Mouse (Mus musculus): ENCODE measurements around the gene Trim29. TPM values are rescaled to one million over a fixed set of nuclear protein-coding genes. Genes with fewer than 3 reads are reported as not detected.

The Trim29 gene
- 0.06 and 0.29 TPM in 2 replicates for polyA plus RNA-seq (2016; fragmentation: Nextera tagmentation; extraction: Ambion mirVana)

GRCm38 (mm10) chr9:43310538-43310937, at the start of gene Trim29:
TSS of gene Trim29 (plus strand) at chr9:43310848.
- no peak within 1 kb of the TSS for H3K4me2 ChIP-seq
- no peak within 1 kb of the TSS for H3K9ac ChIP-seq
- WGBS = 57% methylated on average over 12 of the region's 12 CpGs
- no peak within 1 kb of the TSS for H3K4me3 ChIP-seq
- peaks cover 50% of the 10 kb centered on the region for H3K27me3 ChIP-seq (replicated peaks)
- H3K36me3 ChIP-seq = no peaks in the 10 kb centered on the region
- peaks cover 4% of the 10 kb centered on the region; the same call in 1 of the 2 replicates for H3K4me1 ChIP-seq (replicated peaks)
- ATAC-seq (ENCODE audit: insufficient number of reproducible peaks, low FRiP score) = no peak
- H3K9me3 ChIP-seq (replicated peaks) = no peaks in the 10 kb centered on the region
- no peak within 1 kb of the TSS for H3K27ac ChIP-seq (ENCODE audit: poor library complexity, severe bottlenecking)

- ATAC-seq (ENCODE audit: insufficient number of reproducible peaks, low FRiP score) = no peak
These were observed 49.3 kb upstream of the Trim29 start for GRCm38 (mm10) chr9:43261124-43261907.

GRCm38 (mm10) chr9:43261941-43262340, 48.7 kb upstream of the Trim29 start:
- Histone ChIP-seq H3K9ac (0 out of 2 replicates have a peak overlapping the region, but pooled peaks have one; percentile 10), H3K36me3 (no peaks in the 10 kb centered on the region), H3K4me1 (replicated peaks) (peaks cover 21% of the 10 kb centered on the region), H3K9me3 (replicated peaks) (no peaks in the 10 kb centered on the region), H3K4me2 (no peak overlapping the region), H3K4me3 (no peak overlapping the region), H3K27me3 (replicated peaks) (no peaks in the 10 kb centered on the region), H3K27ac (ENCODE audit: poor library complexity, severe bottlenecking) (no peak overlapping the region)
- 45% methylated on average over 2 of the region's 2 CpGs for WGBS
- ATAC-seq (ENCODE audit: insufficient number of reproducible peaks, low FRiP score) = no peak

More at GRCm38 (mm10) chr9:43261124-43261907, 49.3 kb upstream of the Trim29 start:
- Histone ChIP-seq H3K9me3 (replicated peaks) (no peaks in the 10 kb centered on the region), H3K4me2 (no peak overlapping the region), H3K4me1 (replicated peaks) (peaks cover 21% of the 10 kb centered on the region), H3K27me3 (replicated peaks) (no peaks in the 10 kb centered on the region), H3K27ac (ENCODE audit: poor library complexity, severe bottlenecking) (no peak overlapping the region), H3K4me3 (no peak overlapping the region), H3K9ac (no peak overlapping the region), H3K36me3 (no peaks in the 10 kb centered on the region)
- WGBS = 50% methylated on average over 4 of the region's 4 CpGs

GRCm38 (mm10) chr9:43262390-43262789, 48.3 kb upstream of the Trim29 start:
- Histone ChIP-seq H3K4me3 (no peak overlapping the region), H3K9me3 (replicated peaks) (no peaks in the 10 kb centered on the region), H3K9ac (no peak overlapping the region), H3K27ac (ENCODE audit: poor library complexity, severe bottlenecking) (0 out of 2 replicates have a peak overlapping the region, but pooled peaks have one; percentile 16), H3K4me1 (replicated peaks) (peaks cover 21% of the 10 kb centered on the region), H3K27me3 (replicated peaks) (no peaks in the 10 kb centered on the region), H3K36me3 (no peaks in the 10 kb centered on the region), H3K4me2 (no peak overlapping the region)
- no peak for ATAC-seq (ENCODE audit: insufficient number of reproducible peaks, low FRiP score)
- 73% methylated on average over 4 of the region's 4 CpGs for WGBS

GRCm38 (mm10) chr9:43262811-43263550, 47.7 kb upstream of the Trim29 start:
- Histone ChIP-seq H3K9me3 (replicated peaks) (0 out of 2 replicates have a peak, but pooled peaks cover under 1% of the 10 kb centered on the region), H3K36me3 (no peaks in the 10 kb centered on the region), H3K4me3 (no peak overlapping the region), H3K4me2 (no peak overlapping the region), H3K27ac (ENCODE audit: poor library complexity, severe bottlenecking) (0 out of 2 replicates have a peak overlapping the region, but pooled peaks have one; percentile 16), H3K27me3 (replicated peaks) (no peaks in the 10 kb centered on the region), H3K9ac (no peak overlapping the region), H3K4me1 (replicated peaks) (peaks cover 21% of the 10 kb centered on the region)
- no peak for ATAC-seq (ENCODE audit: insufficient number of reproducible peaks, low FRiP score)
- WGBS = 73% methylated on average over 9 of the region's 9 CpGs

GRCm38 (mm10) chr9:43263946-43264451, 46.6 kb upstream of the Trim29 start:
- peaks cover 3% of the 10 kb centered on the region; the same call in 1 of the 2 replicates for H3K27me3 ChIP-seq (replicated peaks)
- no peak; the same call in 1 of the 2 replicates for ATAC-seq (ENCODE audit: insufficient number of reproducible peaks, low FRiP score)
- 34% methylated on average over 11 of the region's 11 CpGs for WGBS
- H3K4me1 ChIP-seq (replicated peaks) = peaks cover 21% of the 10 kb centered on the region
- H3K9ac ChIP-seq = no peak overlapping the region
- peaks cover 4% of the 10 kb centered on the region; the same call in 1 of the 2 replicates for H3K9me3 ChIP-seq (replicated peaks)
- no peak overlapping the region for H3K27ac ChIP-seq (ENCODE audit: poor library complexity, severe bottlenecking)
- no peak overlapping the region for H3K4me2 ChIP-seq
- no peaks in the 10 kb centered on the region for H3K36me3 ChIP-seq
- no peak overlapping the region for H3K4me3 ChIP-seq

- WGBS = 60% methylated on average over 9 of the region's 9 CpGs
These were observed 45.5 kb upstream of the Trim29 start for GRCm38 (mm10) chr9:43265194-43265593.

GRCm38 (mm10) chr9:43267357-43267756, 43.3 kb upstream of the Trim29 start:
- Histone ChIP-seq H3K36me3 (no peaks in the 10 kb centered on the region), H3K27ac (ENCODE audit: poor library complexity, severe bottlenecking) (no peak overlapping the region), H3K4me1 (replicated peaks) (peaks cover 24% of the 10 kb centered on the region), H3K4me2 (no peak overlapping the region), H3K9ac (no peak overlapping the region), H3K27me3 (replicated peaks) (peaks cover 37% of the 10 kb centered on the region), H3K9me3 (replicated peaks) (peaks cover 4% of the 10 kb centered on the region; the same call in 1 of the 2 replicates), H3K4me3 (no peak overlapping the region)
- 70% methylated on average over 8 of the region's 8 CpGs for WGBS
- no peak for ATAC-seq (ENCODE audit: insufficient number of reproducible peaks, low FRiP score)

More at GRCm38 (mm10) chr9:43265194-43265593, 45.5 kb upstream of the Trim29 start:
- Histone ChIP-seq H3K4me3 (no peak overlapping the region), H3K27me3 (replicated peaks) (peaks cover 15% of the 10 kb centered on the region), H3K27ac (ENCODE audit: poor library complexity, severe bottlenecking) (no peak overlapping the region), H3K4me2 (no peak overlapping the region), H3K36me3 (no peaks in the 10 kb centered on the region), H3K9me3 (replicated peaks) (peaks cover 4% of the 10 kb centered on the region; the same call in 1 of the 2 replicates), H3K4me1 (replicated peaks) (peaks cover 21% of the 10 kb centered on the region), H3K9ac (no peak overlapping the region)
- no peak for ATAC-seq (ENCODE audit: insufficient number of reproducible peaks, low FRiP score)

- no peak for ATAC-seq (ENCODE audit: insufficient number of reproducible peaks, low FRiP score)
- Histone ChIP-seq H3K4me1 (replicated peaks) (peaks cover 11% of the 10 kb centered on the region), H3K36me3 (no peaks in the 10 kb centered on the region), H3K27ac (ENCODE audit: poor library complexity, severe bottlenecking) (no peak overlapping the region), H3K4me2 (no peak overlapping the region), H3K27me3 (replicated peaks) (peaks cover 49% of the 10 kb centered on the region), H3K9me3 (replicated peaks) (peaks cover 4% of the 10 kb centered on the region; the same call in 1 of the 2 replicates), H3K9ac (no peak overlapping the region), H3K4me3 (no peak overlapping the region)
- 27% methylated on average over 8 of the region's 8 CpGs for WGBS
These were observed 41.5 kb upstream of the Trim29 start for GRCm38 (mm10) chr9:43269166-43269565.

- peaks cover 4% of the 10 kb centered on the region; the same call in 1 of the 2 replicates for H3K9me3 ChIP-seq (replicated peaks)
- peak overlapping the region; percentile 42 for H3K4me3 ChIP-seq
- H3K27ac ChIP-seq (ENCODE audit: poor library complexity, severe bottlenecking) = no peak overlapping the region
- H3K36me3 ChIP-seq = no peaks in the 10 kb centered on the region
- 0 out of 2 replicates have a peak overlapping the region, but pooled peaks have one; percentile 4 for H3K9ac ChIP-seq
- 2% methylated on average over 17 of the region's 17 CpGs for WGBS
- peaks cover 49% of the 10 kb centered on the region for H3K27me3 ChIP-seq (replicated peaks)
- ATAC-seq (ENCODE audit: insufficient number of reproducible peaks, low FRiP score) = no peak; the same call in 1 of the 2 replicates
- peak overlapping the region; percentile 68 for H3K4me2 ChIP-seq
- peaks cover 9% of the 10 kb centered on the region for H3K4me1 ChIP-seq (replicated peaks)
These were observed 39.9 kb upstream of the Trim29 start for GRCm38 (mm10) chr9:43270723-43271252.
